Mouse (Mus musculus) skeletal muscle tissue, adult 2 months (tissue): ENCODE data around the gene Vps4b.
"Not testable (repeated sequence)": the region's sequence is repeated elsewhere in the genome, so short reads cannot be mapped to it uniquely, and the experiment has no call there.

Source experiments
- DNase-seq: peaks from one replicate; pipeline ENCODE4 v3.0.0-alpha.2; 2012; ENCODE audit warnings: low read depth, low spot score

The Vps4b gene

GRCm38 (mm10) chr1:106752013-106752412 lies 44.5 kb downstream of the Vps4b start:
- peak; percentile 13 for DNase-seq

- DNase-seq = no peak
Observed at GRCm38 (mm10) chr1:106750656-106751055, 45.9 kb downstream of the Vps4b start.

GRCm38 (mm10) chr1:106748555-106749315 lies 47.8 kb downstream of the Vps4b start:
- no peak for DNase-seq

DNA sequence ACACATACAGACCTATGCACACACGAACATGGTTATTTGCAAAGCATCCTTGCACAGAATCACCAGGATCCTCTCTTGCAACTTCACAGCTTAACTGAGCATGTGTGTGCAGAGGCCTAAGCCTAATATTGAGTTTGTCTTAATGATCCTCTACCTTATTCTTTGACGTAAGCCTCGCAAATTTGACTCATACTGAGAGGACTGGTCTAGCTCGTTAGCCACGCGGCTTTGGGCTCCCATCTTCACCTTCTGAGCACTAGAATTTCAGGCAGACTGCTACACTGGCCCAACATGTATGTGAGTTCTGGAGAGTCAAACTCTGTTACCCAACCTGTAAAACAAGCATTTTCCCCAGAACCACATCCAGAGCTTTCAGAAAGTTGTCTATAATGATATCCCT lies 53.5 kb downstream of the Vps4b start:
- DNase-seq = no peak

DNA sequence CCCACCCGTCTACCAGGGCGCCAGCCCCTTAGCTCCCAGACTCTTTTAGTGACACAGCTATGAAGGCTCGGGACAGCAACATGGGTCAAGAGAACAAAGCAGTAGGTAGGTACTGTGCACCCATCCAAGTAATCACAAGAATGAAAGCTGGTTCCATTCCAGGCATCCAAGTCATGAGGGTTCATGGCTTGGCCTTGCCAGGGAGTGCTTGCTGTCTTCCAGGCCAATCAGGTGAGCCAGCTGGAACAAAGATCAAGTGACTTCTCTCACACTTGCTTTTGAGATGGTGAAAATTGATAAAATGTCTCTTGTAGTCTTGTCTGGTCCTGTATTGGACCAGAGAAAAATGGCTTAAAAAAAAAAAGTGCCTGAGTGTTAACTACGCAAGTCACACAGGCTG lies 55.8 kb downstream of the Vps4b start:
- DNase-seq = no peak

DNA sequence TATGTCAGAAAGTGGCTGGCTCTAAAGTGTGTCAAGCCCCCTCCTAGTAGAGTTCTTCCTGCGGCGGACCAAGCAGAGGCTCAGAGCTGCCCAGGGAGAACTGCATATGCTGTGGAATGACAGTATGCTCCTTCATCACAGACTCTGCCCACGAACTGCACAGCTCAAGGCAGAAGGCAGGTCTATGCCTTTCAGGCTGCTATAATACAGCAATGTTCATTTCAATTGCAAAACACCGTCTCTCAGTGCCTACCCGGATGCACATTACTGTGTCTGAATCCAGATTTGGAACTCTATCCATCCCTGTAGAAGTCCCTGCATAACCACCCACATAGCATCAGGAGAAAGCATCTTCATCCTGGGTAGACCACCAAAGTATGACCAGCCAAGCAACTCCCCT lies 56.7 kb downstream of the Vps4b start:
- no peak for DNase-seq

- no peak for DNase-seq
Observed at GRCm38 (mm10) chr1:106738092-106738491, 58.4 kb downstream of the Vps4b start.

- no peak for DNase-seq
Observed at GRCm38 (mm10) chr1:106736211-106736610, 60.3 kb downstream of the Vps4b start.

DNA sequence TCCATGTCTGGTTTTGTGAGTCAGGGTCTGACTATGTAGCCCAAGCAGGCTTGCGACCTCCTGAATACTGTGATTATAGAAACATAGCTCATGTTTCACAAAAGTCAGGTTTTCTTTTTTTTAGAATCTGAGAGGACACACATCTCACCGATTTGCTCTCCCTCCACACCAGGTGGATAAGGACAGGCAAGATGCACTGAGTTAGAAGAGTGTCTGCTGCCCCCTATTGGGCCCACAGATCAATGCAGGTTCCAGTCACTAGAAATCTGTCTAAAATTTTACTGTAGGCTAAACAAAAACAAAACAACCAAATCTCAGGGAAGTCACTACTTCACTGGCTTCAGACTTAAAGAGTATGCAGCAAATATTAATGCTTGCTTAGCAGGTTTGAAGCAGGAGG lies 60.9 kb downstream of the Vps4b start:
- DNase-seq = no peak

- DNase-seq = no peak
Observed at GRCm38 (mm10) chr1:106722061-106722460, 74.5 kb downstream of the Vps4b start.

DNA sequence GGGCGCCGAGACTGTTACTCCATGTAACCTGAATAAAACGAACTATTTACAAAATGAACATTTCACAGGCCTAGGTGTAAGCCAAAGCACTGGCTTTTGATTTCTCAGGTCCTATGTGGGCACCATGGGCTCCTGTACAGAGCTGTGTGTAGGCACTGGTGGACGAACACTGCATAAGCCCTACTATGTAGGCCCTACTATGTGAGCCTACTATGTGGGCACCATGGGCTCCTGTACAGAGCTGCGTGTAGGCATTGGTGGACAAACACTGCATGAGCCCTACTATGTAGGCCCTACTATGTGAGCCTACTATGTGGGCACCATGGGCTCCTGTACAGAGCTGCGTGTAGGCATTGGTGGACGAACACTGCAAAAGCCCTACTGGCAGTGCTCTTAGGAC lies 78.8 kb downstream of the Vps4b start:
- not testable (repeated sequence) for DNase-seq

GRCm38 (mm10) chr1:106717071-106717601 lies 79.4 kb downstream of the Vps4b start:
- no peak for DNase-seq

- DNase-seq = no peak
Observed at GRCm38 (mm10) chr1:106716141-106716540, 80.4 kb downstream of the Vps4b start.

- no peak for DNase-seq
Observed at GRCm38 (mm10) chr1:106715111-106716083, 81.1 kb downstream of the Vps4b start.

DNA sequence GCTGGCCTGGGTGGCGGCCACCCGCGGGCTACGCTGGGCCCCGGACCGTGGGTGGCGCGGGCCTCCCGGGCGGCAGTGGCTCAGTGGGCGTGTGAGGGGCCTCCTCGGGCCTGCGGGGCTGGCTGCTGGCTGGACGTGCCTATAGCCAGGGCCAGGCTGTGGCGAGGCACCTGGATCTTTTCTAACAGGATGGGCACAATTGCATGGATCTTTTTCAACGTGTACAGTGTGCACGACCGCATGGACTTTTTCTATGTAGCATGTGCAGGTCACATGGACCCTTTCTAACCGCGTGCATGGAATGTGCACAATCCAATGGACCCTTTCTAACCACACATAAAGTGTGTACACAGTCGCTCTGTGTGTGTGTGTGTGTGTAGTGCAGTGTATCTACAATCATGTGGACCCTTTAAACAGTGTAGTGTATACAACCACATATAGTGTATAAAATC lies 82.0 kb downstream of the Vps4b start:
- no peak for DNase-seq
